Mouse (Mus musculus) E14TG2a.4 (cell line): ENCODE measurements around the gene Hat1.

Experiments
- CTCF ChIP-seq: conservative IDR thresholded peaks from 2 replicates; pipeline ENCODE4 v1.5.1; 2014; ENCODE audit warnings: low read length
- NANOG ChIP-seq: IDR thresholded peaks from 2 replicates; pipeline ENCODE4 v1.6.1; 2014; ENCODE audit warnings: borderline replicate concordance, low read length, mixed read lengths
- POU5F1 ChIP-seq: IDR thresholded peaks from 2 replicates; pipeline ENCODE4 v1.6.1; 2014; ENCODE audit warnings: low read length, borderline replicate concordance

DNA sequence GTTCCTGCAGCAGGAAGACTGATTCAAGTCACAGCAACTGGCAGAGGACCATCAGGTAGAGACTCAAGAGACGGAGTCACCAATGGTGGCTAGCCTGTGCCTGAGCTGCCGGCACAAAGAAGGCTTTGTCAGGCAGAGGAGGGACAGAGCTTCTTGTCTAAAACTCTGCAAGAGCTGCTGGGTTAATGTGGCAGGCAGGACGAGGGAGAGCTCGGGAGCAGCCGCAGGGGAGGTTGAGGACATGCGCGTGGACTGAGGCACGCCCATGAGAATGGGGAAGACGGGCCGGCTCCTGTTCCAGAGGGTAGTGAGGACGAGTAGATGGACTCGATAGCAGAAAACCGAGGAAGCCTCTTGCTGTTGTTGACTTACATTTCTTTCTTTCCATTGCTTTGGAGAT is 69.9 kb downstream of the Hat1 start:
- no peak for TF ChIP-seq CTCF
- no peak for TF ChIP-seq POU5F1
- TF ChIP-seq NANOG = no peak
